Mouse (Mus musculus): Measurements from ENCODE around the gene Add2.

DNA sequence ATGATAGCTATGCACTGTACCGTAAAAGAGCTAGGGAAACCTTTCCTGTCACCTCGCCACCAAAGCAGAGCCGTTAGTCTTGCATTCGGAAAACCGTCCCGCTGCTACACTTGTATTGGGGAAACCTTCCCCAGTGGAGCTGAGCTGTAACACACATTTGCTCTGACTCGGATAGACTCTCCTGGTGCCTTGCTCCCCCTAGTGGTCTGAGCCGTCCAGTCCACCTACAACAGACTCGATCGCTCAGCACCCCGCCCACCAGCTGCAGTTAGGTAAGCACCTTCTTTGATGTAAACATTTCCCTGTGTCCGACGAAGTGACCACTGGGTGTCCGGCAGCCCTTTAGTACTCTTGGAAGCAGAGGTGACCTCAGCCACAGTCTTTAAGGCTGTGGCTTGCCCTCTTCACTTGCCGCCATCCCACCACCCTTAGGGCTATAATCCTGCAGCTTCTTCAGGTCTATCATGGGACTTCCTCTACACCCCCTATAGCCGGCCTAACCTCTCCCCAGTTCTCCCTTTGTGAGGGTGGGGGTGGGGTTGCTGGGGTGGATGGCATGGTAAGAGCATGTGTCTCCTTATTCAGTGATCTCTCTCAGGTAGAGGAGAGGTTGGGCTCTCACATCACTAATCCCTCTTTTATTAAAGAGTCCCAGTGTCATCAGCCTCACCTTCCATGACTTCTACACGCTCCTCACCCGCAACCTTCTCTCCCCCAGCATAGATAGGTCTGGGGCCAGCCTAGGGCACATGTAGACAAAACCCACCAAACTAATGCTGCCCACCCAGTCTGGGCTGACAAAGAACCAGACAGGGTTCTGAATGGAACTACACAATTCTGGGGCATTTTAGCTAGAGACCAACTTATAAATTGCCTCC, 24.0 kb upstream of the Add2 start:
- peak; percentile 98 for TF ChIP-seq CTCF (IDR thresholded peaks at IDR 0.05; ENCODE audit: low read depth)
- no peak for TF ChIP-seq EP300 (IDR thresholded peaks at IDR 0.05; ENCODE audit: low read depth)
